Mouse (Mus musculus) myocyte (in vitro differentiated cells): Measurements from ENCODE around the gene Efhd1. TPM values are rescaled to one million over a fixed set of nuclear protein-coding genes. Genes with fewer than 3 reads are reported as not detected.
A peak's percentile ranks its signal among the peaks of the same experiment; 100 is the strongest.

ENCODE experiments used
- H3K27me3 ChIP-seq: one replicate; pipeline ENCODE4 v1.6.1; 2011; ENCODE audit not compliant: control insufficient read depth, insufficient read depth, insufficient read length
- H3K36me3 ChIP-seq: one replicate; pipeline ENCODE4 v1.6.1; 2011; ENCODE audit not compliant: control insufficient read depth, insufficient read depth
- H3K4me2 ChIP-seq: one replicate; pipeline ENCODE4 v1.6.1; 2011; ENCODE audit warnings: low read depth, control low read depth
- H3K4me3 ChIP-seq: one replicate; pipeline ENCODE4 v1.5.1; 2011; ENCODE audit warnings: mild to moderate bottlenecking, control low read depth, moderate library complexity
- H3K79me2 ChIP-seq: one replicate; pipeline ENCODE4 v1.6.1; 2011; ENCODE audit not compliant: control insufficient read depth, insufficient read depth
- H3ac ChIP-seq: one replicate; pipeline ENCODE4 v1.6.1; 2011; ENCODE audit not compliant: control insufficient read depth, insufficient read length
- CEBPB ChIP-seq: IDR thresholded peaks from 2 replicates; pipeline ENCODE4 v1.6.1; 2011; ENCODE audit warnings: mild to moderate bottlenecking, moderate library complexity; ENCODE audit not compliant: poor library complexity, insufficient read depth, severe bottlenecking
- E2F4 ChIP-seq: IDR thresholded peaks from one replicate; pipeline ENCODE4 v1.6.1; 2011; ENCODE audit warnings: mild to moderate bottlenecking, control low read depth, moderate library complexity; ENCODE audit not compliant: insufficient read depth
- MAX ChIP-seq: IDR thresholded peaks from one replicate; pipeline ENCODE4 v1.6.1; 2011; ENCODE audit warnings: low read depth, mild to moderate bottlenecking, control low read depth
- MYOD1 ChIP-seq, 3 experiments: IDR thresholded peaks; one replicate each; pipeline ENCODE4 v1.6.1; 2011; ENCODE audit warnings: control low read depth in 2 of 3, low read depth in 2 of 3, mild to moderate bottlenecking in 2 of 3, moderate library complexity in 1 of 3; ENCODE audit not compliant: insufficient read length in 2 of 3, control insufficient read depth in 1 of 3
- MYOG ChIP-seq, 3 experiments: IDR thresholded peaks; one replicate each; pipeline ENCODE4 v1.6.1; 2011; ENCODE audit warnings: control low read depth in 2 of 3, low read depth in 2 of 3, mild to moderate bottlenecking in 2 of 3; ENCODE audit not compliant: insufficient read length in 2 of 3, control insufficient read depth in 1 of 3, insufficient read depth in 1 of 3
- POLR2A ChIP-seq: IDR thresholded peaks from one replicate; pipeline ENCODE4 v1.6.1; 2011; ENCODE audit warnings: low read depth, mild to moderate bottlenecking, control low read depth, moderate library complexity; ENCODE audit not compliant: insufficient read length
- POLR2AphosphoS2 ChIP-seq: IDR thresholded peaks from one replicate; pipeline ENCODE4 v1.6.1; 2011; ENCODE audit warnings: low read depth, control low read depth; ENCODE audit not compliant: insufficient read length
- REST ChIP-seq: IDR thresholded peaks from one replicate; pipeline ENCODE4 v1.6.1; 2011; ENCODE audit warnings: mild to moderate bottlenecking, control low read depth, moderate library complexity; ENCODE audit not compliant: insufficient read depth, insufficient read length
- SRF ChIP-seq: IDR thresholded peaks from one replicate; pipeline ENCODE4 v1.6.1; 2011; ENCODE audit warnings: low read depth; ENCODE audit not compliant: control insufficient read depth, insufficient read length
- TCF12 ChIP-seq: IDR thresholded peaks from one replicate; pipeline ENCODE4 v1.6.1; 2011; ENCODE audit warnings: mild to moderate bottlenecking, control low read depth; ENCODE audit not compliant: poor library complexity, insufficient read depth, severe bottlenecking
- TCF3 ChIP-seq: IDR thresholded peaks from one replicate; pipeline ENCODE4 v1.6.1; 2011; ENCODE audit warnings: low read depth, control low read depth; ENCODE audit not compliant: insufficient read length
- USF1 ChIP-seq: IDR thresholded peaks from one replicate; pipeline ENCODE4 v1.6.1; 2011; ENCODE audit warnings: low read depth, mild to moderate bottlenecking, control low read depth, moderate library complexity
- polyA plus RNA-seq: library from polyadenylated mRNA; unstranded; fragments of >200 nt; fragmentation: generic; extraction: Trizol; gene quantifications from one replicate; pipeline ENCODE4 v1.2.1, GENCODE M21; 2012; ENCODE audit warnings: missing spikeins

The Efhd1 gene
- polyA plus RNA-seq, 1 experiment: 2.1 TPM

DNA sequence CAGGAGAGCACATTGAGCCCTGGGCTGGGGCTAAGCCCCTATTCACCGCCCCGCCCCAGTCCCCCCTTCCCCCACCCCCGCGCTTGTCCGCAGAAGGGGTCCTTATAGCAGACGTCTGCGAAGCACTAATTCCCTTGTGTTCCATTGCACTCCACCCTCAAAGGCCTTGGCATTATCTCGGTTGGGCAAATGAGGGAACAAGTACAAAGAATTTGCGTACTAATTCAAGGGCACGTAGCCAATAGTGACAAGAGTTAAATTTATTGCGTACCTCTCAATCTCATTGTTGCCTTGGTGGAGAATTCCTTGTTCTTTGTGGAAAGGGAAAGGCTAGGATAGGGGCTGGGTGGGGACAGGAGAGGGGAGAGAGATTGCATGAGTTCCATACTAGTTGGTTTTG, 6.5 kb upstream of the Efhd1 start:
- Histone ChIP-seq H3ac (no peak overlapping the region), H3K27me3 (no peaks in the 10 kb centered on the region), H3K4me3 (no peak overlapping the region), H3K79me2 (no peaks in the 10 kb centered on the region), H3K4me2 (no peak overlapping the region), H3K36me3 (no peaks in the 10 kb centered on the region)
- TF ChIP-seq USF1: no peak
- no peak for TF ChIP-seq TCF12
- no peak for TF ChIP-seq TCF3
- no peak for TF ChIP-seq CEBPB
- no peak for TF ChIP-seq MYOG (IDR thresholded peaks at IDR 0.05; ENCODE audit: control insufficient read depth in 1 of 3, insufficient read depth in 1 of 3, insufficient read length in 2 of 3, low read depth in 2 of 3)
- TF ChIP-seq REST: no peak
- TF ChIP-seq MYOD1 (IDR thresholded peaks at IDR 0.05; ENCODE audit: control insufficient read depth in 1 of 3, insufficient read length in 2 of 3, low read depth in 2 of 3): no peak
- no peak for TF ChIP-seq POLR2AphosphoS2
- TF ChIP-seq MAX: no peak
- no peak for TF ChIP-seq SRF
- TF ChIP-seq E2F4: no peak
- no peak for TF ChIP-seq POLR2A

DNA sequence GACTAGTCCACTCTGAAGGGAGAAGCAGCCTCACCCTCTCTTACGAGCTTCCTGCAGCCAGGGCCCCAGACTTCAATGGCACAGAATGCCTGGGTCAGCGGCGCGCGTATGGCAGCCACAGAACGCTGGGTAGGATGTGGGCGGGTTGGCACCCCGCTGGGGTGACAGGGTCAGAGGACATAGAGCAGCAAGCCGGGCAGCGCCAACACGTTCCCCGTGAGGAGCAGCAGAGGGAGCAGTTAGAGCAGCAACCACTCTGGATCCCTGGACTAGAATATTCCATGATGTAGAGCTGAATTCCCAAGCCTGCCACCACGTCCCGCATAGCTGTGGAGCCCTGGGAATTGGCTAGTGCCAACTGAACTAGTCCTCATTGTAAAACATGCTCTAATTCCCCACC, 5.7 kb upstream of the Efhd1 start:
- no peaks in the 10 kb centered on the region for H3K36me3 ChIP-seq
- H3K4me3 ChIP-seq: no peak overlapping the region
- H3K4me2 ChIP-seq: no peak overlapping the region
- no peaks in the 10 kb centered on the region for H3K79me2 ChIP-seq
- H3ac ChIP-seq: no peak overlapping the region
- no peak for TF ChIP-seq E2F4
- TF ChIP-seq POLR2AphosphoS2: no peak
- TF ChIP-seq MAX: no peak
- TF ChIP-seq TCF12: no peak
- no peak for TF ChIP-seq SRF
- TF ChIP-seq USF1: no peak
- TF ChIP-seq MYOG (IDR thresholded peaks at IDR 0.05; ENCODE audit: control insufficient read depth in 1 of 3, insufficient read depth in 1 of 3, insufficient read length in 2 of 3, low read depth in 2 of 3): no peak
- no peak for TF ChIP-seq POLR2A
- TF ChIP-seq REST: no peak
- no peak for TF ChIP-seq CEBPB
- no peak for TF ChIP-seq MYOD1 (IDR thresholded peaks at IDR 0.05; ENCODE audit: control insufficient read depth in 1 of 3, insufficient read length in 2 of 3, low read depth in 2 of 3)
- TF ChIP-seq TCF3: no peak
- H3K27me3 ChIP-seq: no peaks in the 10 kb centered on the region

DNA sequence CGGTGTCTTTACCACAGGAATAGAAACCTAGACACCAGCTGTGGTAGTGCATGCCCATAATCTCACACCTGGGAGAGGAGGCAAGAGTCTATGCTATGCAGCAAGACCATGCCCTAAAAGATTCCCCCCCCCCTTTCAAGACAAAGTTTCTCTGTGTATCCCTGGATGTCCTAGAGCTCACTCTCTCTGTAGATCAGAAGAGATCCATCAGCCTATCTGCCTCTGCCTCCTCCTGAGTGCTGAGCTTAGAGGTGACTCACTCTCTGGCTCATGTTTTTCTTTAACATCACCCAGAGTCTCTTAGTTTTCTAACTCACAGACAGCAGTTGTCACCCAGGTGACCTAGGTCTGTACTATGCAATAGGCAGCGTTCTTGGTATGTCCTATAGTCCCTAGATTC, 4.8 kb upstream of the Efhd1 start:
- Histone ChIP-seq H3K4me3 (no peak overlapping the region), H3K79me2 (no peaks in the 10 kb centered on the region), H3K36me3 (no peaks in the 10 kb centered on the region), H3ac (no peak overlapping the region), H3K27me3 (peaks cover 4% of the 10 kb centered on the region), H3K4me2 (no peak overlapping the region)
- TF ChIP-seq E2F4: no peak

DNA sequence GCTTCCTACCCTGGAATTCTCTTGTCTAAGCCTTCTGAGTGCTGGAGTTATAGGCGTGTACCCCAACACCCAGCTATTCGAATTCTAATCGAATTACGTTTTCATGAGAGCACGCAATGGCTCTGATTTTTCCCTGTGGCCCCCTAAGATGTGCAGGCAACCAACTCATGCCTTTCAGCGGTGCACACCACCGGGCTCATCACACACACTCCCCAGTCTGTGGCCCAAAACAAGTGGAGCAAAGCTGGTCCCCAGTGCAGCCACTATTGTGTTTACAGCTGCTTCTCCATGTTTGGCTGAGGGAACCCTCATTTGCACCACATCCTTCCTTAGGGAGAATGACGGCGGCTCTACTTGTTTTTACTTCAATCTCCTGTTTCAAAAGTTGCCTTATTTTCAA, 906 bp upstream of the Efhd1 start:
- no peak overlapping the region for H3ac ChIP-seq
- H3K4me2 ChIP-seq: no peak overlapping the region
- H3K36me3 ChIP-seq: no peaks in the 10 kb centered on the region
- TF ChIP-seq POLR2A (no peak), POLR2AphosphoS2 (no peak), MYOD1 (IDR thresholded peaks at IDR 0.05; ENCODE audit: control insufficient read depth in 1 of 3, insufficient read length in 2 of 3, low read depth in 2 of 3) (no peak), TCF12 (no peak)
- H3K4me3 ChIP-seq: peak overlapping the region; percentile 17
- H3K27me3 ChIP-seq: peaks cover 10% of the 10 kb centered on the region
- no peaks in the 10 kb centered on the region for H3K79me2 ChIP-seq

- Histone ChIP-seq H3K36me3 (no peaks in the 10 kb centered on the region), H3ac (no peak overlapping the region), H3K4me3 (peak overlapping the region; percentile 17), H3K4me2 (peak overlapping the region; percentile 75), H3K79me2 (no peaks in the 10 kb centered on the region), H3K27me3 (peaks cover 10% of the 10 kb centered on the region)
- TF ChIP-seq USF1: no peak
- TF ChIP-seq REST: no peak
- no peak for TF ChIP-seq TCF3
- TF ChIP-seq POLR2AphosphoS2: no peak
- TF ChIP-seq MYOD1 (IDR thresholded peaks at IDR 0.05; ENCODE audit: control insufficient read depth in 1 of 3, insufficient read length in 2 of 3, low read depth in 2 of 3): no peak
- TF ChIP-seq MAX: no peak
- TF ChIP-seq E2F4: no peak
- TF ChIP-seq SRF: no peak
- no peak for TF ChIP-seq TCF12
- no peak for TF ChIP-seq MYOG (IDR thresholded peaks at IDR 0.05; ENCODE audit: control insufficient read depth in 1 of 3, insufficient read depth in 1 of 3, insufficient read length in 2 of 3, low read depth in 2 of 3)
- TF ChIP-seq CEBPB: no peak
- TF ChIP-seq POLR2A: no peak
These were observed 398 bp upstream of the Efhd1 start for GRCm38 (mm10) chr1:87263796-87264133.
